Mouse (Mus musculus) thymus, postnatal 10 days (tissue): ENCODE results near the gene Alms1.
"Not testable (repeated sequence)": the region's sequence is repeated elsewhere in the genome, so short reads cannot be mapped to it uniquely, and the experiment has no call there.

ENCODE experiments used
- DNase-seq, 2 experiments: peaks; one replicate each; pipeline ENCODE4 v3.0.0; 2021; ENCODE audit warnings: low spot score in 2 of 2

Gene Alms1

DNA sequence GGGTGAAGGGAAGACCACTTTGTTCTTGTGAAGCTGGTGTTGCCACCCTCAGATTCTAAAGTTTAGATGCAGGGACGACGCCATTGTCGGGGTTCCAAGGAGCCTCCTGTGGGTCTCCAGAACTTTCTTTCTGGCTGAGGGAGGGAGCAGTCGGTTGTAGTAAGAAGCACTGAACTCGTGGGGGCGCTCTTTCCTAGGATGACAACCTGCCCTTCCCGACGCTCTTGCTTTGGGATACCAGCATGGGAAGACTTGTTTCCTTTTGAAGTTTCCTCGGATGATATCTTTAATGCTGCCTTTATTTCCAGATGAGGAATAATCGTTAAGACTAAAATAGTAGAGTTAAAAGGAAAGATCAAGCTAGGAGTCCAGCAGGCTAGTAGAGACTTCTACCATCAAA, 125.8 kb downstream of the Alms1 start, which contains the start of gene Nat8f7:
Gene Nat8f7, minus strand, starts transcription at position 101 of the 400 bp plus-strand sequence.
- DNase-seq, result not testable (repeated sequence)
